Mouse (Mus musculus) forebrain, postnatal 0 days (tissue): ENCODE data around the gene Sfxn5. TPM values are rescaled to one million over a fixed set of nuclear protein-coding genes. Genes with fewer than 3 reads are reported as not detected.

Experiments
- ATAC-seq: fragments of 200-750 bp; cut with Nextera tagmentation; 2 replicates; pipeline ENCODE4 v1.8.0; 2017; ENCODE audit warnings: mild to moderate bottlenecking, moderate library complexity
- DNase-seq: peaks from one replicate; pipeline ENCODE4 v3.0.0-alpha.2; 2015
- H3K27ac ChIP-seq: fragments of 300-500 bp; sonication (generic); 2 replicates; pipeline ENCODE4 v1.5.1; 2014; ENCODE audit warnings: low read depth, mild to moderate bottlenecking, antibody characterized with exemption, low read length, moderate library complexity, mixed read lengths
- H3K27me3 ChIP-seq: fragments of 300-500 bp; sonication (generic); 2 replicates; pipeline ENCODE4 v1.6.1; 2014; ENCODE audit warnings: mild to moderate bottlenecking, low read length, mixed read lengths; ENCODE audit not compliant: insufficient read depth
- H3K36me3 ChIP-seq: fragments of 300-500 bp; sonication (generic); 2 replicates; pipeline ENCODE4 v1.6.1; 2014; ENCODE audit warnings: mild to moderate bottlenecking, moderate library complexity; ENCODE audit not compliant: insufficient read depth
- H3K4me1 ChIP-seq: fragments of 300-500 bp; sonication (generic); 2 replicates; pipeline ENCODE4 v1.6.1; 2014; ENCODE audit warnings: antibody characterized with exemption; ENCODE audit not compliant: insufficient read depth
- H3K4me2 ChIP-seq: fragments of 300-500 bp; sonication (generic); 2 replicates; pipeline ENCODE4 v1.6.1; 2014; ENCODE audit warnings: low read depth, mild to moderate bottlenecking, moderate library complexity
- H3K4me3 ChIP-seq: fragments of 300-500 bp; sonication (generic); 2 replicates; pipeline ENCODE4 v1.5.1; 2014; ENCODE audit warnings: low read depth, low read length, mixed read lengths
- H3K9ac ChIP-seq: fragments of 300-500 bp; sonication (generic); 2 replicates; pipeline ENCODE4 v1.6.1; 2014; ENCODE audit warnings: mild to moderate bottlenecking
- H3K9me3 ChIP-seq: fragments of 300-500 bp; sonication (generic); 2 replicates; pipeline ENCODE4 v1.6.1; 2016; ENCODE audit warnings: low read length
- CTCF ChIP-seq: sonication (generic); IDR thresholded peaks from 2 replicates; pipeline ENCODE4 v1.5.1; 2016; ENCODE audit warnings: antibody characterized with exemption, control low read depth, low read depth
- WGBS: fragments of 180-500 bp; shearing (Covaris S2); extraction: QIAGEN DNeasy Blood & Tissue Kit; methylation state at CpG from one replicate; pipeline ENCODE4 v1.1.7; 2014; 5-methylcytosine and 5-hydroxymethylcytosine counted together
- microRNA-seq, 2 experiments: library from miRNA; unstranded; fragments of <30 nt; microRNA quantifications; one replicate each; pipeline ENCODE4; 2016
- polyA plus RNA-seq: library from polyadenylated mRNA; unstranded; fragments of >200 nt; fragmentation: Nextera tagmentation; extraction: Ambion mirVana; gene quantifications from 2 replicates; pipeline ENCODE4 v1.2.1, GENCODE M21; 2015
- total RNA-seq: library from RNA; depleted of rRNA; stranded (reverse); fragments of >200 nt; gene quantifications from 2 replicates; pipeline ENCODE4 v1.2.3, GENCODE M21; 2014; rRNA removed

The Sfxn5 gene
- total and polyA plus RNA-seq, 2 experiments from 2014 or later = 49.1 to 55.6 TPM

GRCm38 (mm10) chr6:85186744-85187059 lies 146.5 kb downstream of the Sfxn5 start:
- Histone ChIP-seq H3K36me3 (no peaks in the 10 kb centered on the region), H3K4me2 (peak overlapping the region; percentile 68), H3K9ac (peak overlapping the region; percentile 63; the same call in 1 of the 2 replicates), H3K9me3 (no peaks in the 10 kb centered on the region), H3K27me3 (peaks cover 6% of the 10 kb centered on the region), H3K4me3 (peak overlapping the region; percentile 50), H3K4me1 (peaks cover 12% of the 10 kb centered on the region; the same call in 1 of the 2 replicates), H3K27ac (no peak overlapping the region)
- DNase-seq (no peak), ATAC-seq (no peak)
- 3% methylated on average over 15 of the region's 15 CpGs for WGBS
- TF ChIP-seq CTCF = no peak

GRCm38 (mm10) chr6:85186033-85186743 lies 147.0 kb downstream of the Sfxn5 start:
- Histone ChIP-seq H3K4me1 (peaks cover 12% of the 10 kb centered on the region; the same call in 1 of the 2 replicates), H3K36me3 (no peaks in the 10 kb centered on the region), H3K9ac (peak overlapping the region; percentile 63; the same call in 1 of the 2 replicates), H3K27me3 (peaks cover 5% of the 10 kb centered on the region; the same call in 1 of the 2 replicates), H3K27ac (no peak overlapping the region), H3K4me2 (peak overlapping the region; percentile 68), H3K4me3 (peak overlapping the region; percentile 50), H3K9me3 (no peaks in the 10 kb centered on the region)
- no peak for TF ChIP-seq CTCF
- 6% methylated on average over 33 of the region's 33 CpGs for WGBS
- DNase-seq = no peak
- ATAC-seq = no peak

GRCm38 (mm10) chr6:85183951-85184350 lies 149.3 kb downstream of the Sfxn5 start:
- Histone ChIP-seq H3K9me3 (no peaks in the 10 kb centered on the region), H3K9ac (no peak overlapping the region), H3K4me1 (peaks cover 12% of the 10 kb centered on the region; the same call in 1 of the 2 replicates), H3K27ac (no peak overlapping the region), H3K27me3 (peaks cover 5% of the 10 kb centered on the region; the same call in 1 of the 2 replicates), H3K4me2 (no peak overlapping the region), H3K4me3 (no peak overlapping the region), H3K36me3 (no peaks in the 10 kb centered on the region)
- 62% methylated on average over 3 of the region's 3 CpGs for WGBS
- DNase-seq = no peak
- ATAC-seq = no peak
- no peak for TF ChIP-seq CTCF

- Histone ChIP-seq H3K27me3 (no peaks in the 10 kb centered on the region; the same call in 1 of the 2 replicates), H3K9ac (no peak overlapping the region), H3K4me2 (no peak overlapping the region), H3K4me1 (no peaks in the 10 kb centered on the region), H3K4me3 (no peak overlapping the region), H3K9me3 (no peaks in the 10 kb centered on the region), H3K27ac (no peak overlapping the region), H3K36me3 (no peaks in the 10 kb centered on the region)
- no peak for ATAC-seq
- 67% methylated on average over 2 of the region's 2 CpGs for WGBS
- TF ChIP-seq CTCF = no peak
- DNase-seq = no peak
Measured at GRCm38 (mm10) chr6:85180036-85180435, 153.2 kb downstream of the Sfxn5 start.

GRCm38 (mm10) chr6:85179569-85179968 lies 153.7 kb downstream of the Sfxn5 start:
- 81% methylated on average over 3 of the region's 3 CpGs for WGBS

GRCm38 (mm10) chr6:85165440-85165921 lies 167.7 kb downstream of the Sfxn5 start:
- Histone ChIP-seq H3K36me3 (no peaks in the 10 kb centered on the region), H3K9me3 (no peaks in the 10 kb centered on the region), H3K4me2 (peak overlapping the region; percentile 32), H3K27ac (no peak overlapping the region), H3K4me1 (0 out of 2 replicates have a peak, but pooled peaks cover 7% of the 10 kb centered on the region), H3K27me3 (no peaks in the 10 kb centered on the region), H3K9ac (no peak overlapping the region), H3K4me3 (no peak overlapping the region)
- WGBS = 3% methylated on average over 11 of the region's 11 CpGs
- ATAC-seq (0 out of 2 replicates have a peak, but pooled peaks have one; percentile 42), DNase-seq (no peak)
- TF ChIP-seq CTCF = no peak

More at GRCm38 (mm10) chr6:85179569-85179968, 153.7 kb downstream of the Sfxn5 start:
- no peak overlapping the region for H3K4me2 ChIP-seq
- peak; percentile 33 for TF ChIP-seq CTCF
- no peaks in the 10 kb centered on the region for H3K36me3 ChIP-seq
- H3K27ac ChIP-seq = no peak overlapping the region
- no peak overlapping the region for H3K4me3 ChIP-seq
- H3K4me1 ChIP-seq = no peaks in the 10 kb centered on the region
- H3K9me3 ChIP-seq = no peaks in the 10 kb centered on the region
- DNase-seq (no peak), ATAC-seq (no peak)
- H3K27me3 ChIP-seq = no peaks in the 10 kb centered on the region; the same call in 1 of the 2 replicates
- no peak overlapping the region for H3K9ac ChIP-seq

Small RNA genes lying within 50 kb of the gene (microRNA-seq; reads per million reads assigned to microRNA genes)
- 0 reads per million in 2 experiments for gene Mir705

Other genes with a start within 250 kb of the Sfxn5 start
- 34.3 and 52.0 TPM in 2 replicates for gene Spr, start 195.7 kb downstream of the Sfxn5 start, total RNA-seq
- gene Spr, start 195.7 kb downstream of the Sfxn5 start, polyA plus RNA-seq = 38.4 and 49.5 TPM in 2 replicates
- gene Emx1, start 146.0 kb downstream of the Sfxn5 start, total RNA-seq = 25.7 and 41.6 TPM in 2 replicates
- 28.8 and 41.0 TPM in 2 replicates for gene Emx1, start 146.0 kb downstream of the Sfxn5 start, polyA plus RNA-seq
- gene Rab11fip5, start 41.2 kb upstream of the Sfxn5 start, total RNA-seq = 31.8 and 41.2 TPM in 2 replicates
- 17.2 and 19.8 TPM in 2 replicates for gene Rab11fip5, start 41.2 kb upstream of the Sfxn5 start, polyA plus RNA-seq
- not detected in 2 replicates for gene Noto, start 90.5 kb upstream of the Sfxn5 start, total RNA-seq
- not detected in 2 replicates for gene Noto, start 90.5 kb upstream of the Sfxn5 start, polyA plus RNA-seq
- gene Smyd5, start 98.6 kb upstream of the Sfxn5 start, total RNA-seq = 63.2 and 65.8 TPM in 2 replicates
- gene Smyd5, start 98.6 kb upstream of the Sfxn5 start, polyA plus RNA-seq = 49.3 and 61.7 TPM in 2 replicates
- 273 and 320 TPM in 2 replicates for gene Cct7, start 118.1 kb upstream of the Sfxn5 start, total RNA-seq
- gene Cct7, start 118.1 kb upstream of the Sfxn5 start, polyA plus RNA-seq = 552 and 579 TPM in 2 replicates
- 7.1 and 15.2 TPM in 2 replicates for gene Pradc1, start 118.5 kb upstream of the Sfxn5 start, total RNA-seq
- 31.3 and 36.4 TPM in 2 replicates for gene Pradc1, start 118.5 kb upstream of the Sfxn5 start, polyA plus RNA-seq
- 42.5 and 46.7 TPM in 2 replicates for gene Fbxo41, start 169.6 kb upstream of the Sfxn5 start, total RNA-seq
- 8.4 and 11.9 TPM in 2 replicates for gene Fbxo41, start 169.6 kb upstream of the Sfxn5 start, polyA plus RNA-seq
- gene Egr4, start 180.2 kb upstream of the Sfxn5 start, total RNA-seq = 1.3 and 1.7 TPM in 2 replicates
- 1.9 and 2.0 TPM in 2 replicates for gene Egr4, start 180.2 kb upstream of the Sfxn5 start, polyA plus RNA-seq